Mouse (Mus musculus) heart, adult 2 months (tissue): ENCODE data around the gene Foxc2.

Experiments
- CTCF ChIP-seq: fragments of 200-600 bp; IDR thresholded peaks from 2 replicates; pipeline ENCODE4 v1.8.1; 2022; ENCODE audit warnings: antibody characterized with exemption, mild to moderate bottlenecking, moderate library complexity
- POLR2A ChIP-seq: fragments of 200-500 bp; IDR thresholded peaks from 2 replicates; pipeline ENCODE4 v1.6.1; 2011; ENCODE audit warnings: mild to moderate bottlenecking, low read depth, low read length, control low read depth; ENCODE audit not compliant: insufficient read depth

GRCm38 (mm10) chr8:121092627-121093026 is 23.3 kb upstream of the Foxc2 start:
- peak; percentile 90 for TF ChIP-seq CTCF
- no peak for TF ChIP-seq POLR2A
